Mouse (Mus musculus): ENCODE measurements at regions not wholly inside any gene's neighbourhood (a gene's known extent, or its start where the extent isn't known, plus 50 kb on each side); places are given as distances from the start of the nearest gene placed in this dataset.
"Not testable (repeated sequence)": the region's sequence is repeated elsewhere in the genome, so short reads cannot be mapped to it uniquely, and the experiment has no call there.

- DNase-seq (ENCODE audit: low spot score); H3K4me1 ChIP-seq; H3K27me3 ChIP-seq (replicated peaks; ENCODE audit: low read depth, poor library complexity, severe bottlenecking); H3K9me3 ChIP-seq; H3K4me3 ChIP-seq; H3K36me3 ChIP-seq (replicated peaks); H3K27ac ChIP-seq (replicated peaks): not testable (repeated sequence)
- 46% methylated on average over 3 of the region's 3 CpGs for WGBS
These were observed 476.1 kb upstream of the Olfr161 start for GRCm38 (mm10) chr16:3114473-3115335.

DNA sequence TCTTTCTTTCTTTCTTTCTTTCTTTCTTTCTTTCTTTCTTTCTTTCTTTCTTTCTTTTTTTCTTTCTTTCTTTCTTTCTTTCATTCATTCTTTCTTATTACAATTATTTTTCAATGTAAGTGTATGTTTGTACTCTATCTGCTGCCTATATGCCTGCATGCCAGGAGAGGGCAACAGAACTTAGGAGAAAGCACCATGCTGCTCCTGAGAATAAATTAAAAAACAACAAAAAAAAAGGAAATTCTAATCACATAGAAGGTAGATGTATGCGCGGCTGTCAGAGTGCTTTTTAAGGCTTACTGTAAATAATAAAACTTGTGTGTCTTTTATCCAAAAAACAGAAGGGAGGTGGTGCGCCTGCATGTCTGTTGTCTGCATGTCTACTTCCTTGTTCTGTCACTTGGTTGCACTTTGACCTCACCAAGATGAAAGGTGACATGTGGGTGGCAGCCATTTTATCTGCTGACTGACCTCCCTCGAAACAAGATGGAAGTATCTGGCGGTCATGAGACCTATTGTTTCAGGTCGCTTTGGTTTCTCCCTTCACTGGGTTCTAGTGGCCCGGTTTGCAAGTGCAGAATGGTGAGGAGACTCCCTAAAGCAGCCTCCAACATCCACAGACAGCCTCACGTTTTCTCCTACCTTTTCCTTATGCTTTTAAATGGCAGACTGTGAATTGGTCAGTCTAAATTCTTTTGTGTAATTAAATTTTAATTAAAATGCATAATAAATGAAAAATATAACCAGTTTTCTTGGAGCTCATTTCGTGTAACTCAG lies 475.3 kb upstream of the Olfr161 start:
- H3K27ac ChIP-seq (replicated peaks); H3K36me3 ChIP-seq (replicated peaks); H3K9me3 ChIP-seq; H3K4me1 ChIP-seq; DNase-seq (ENCODE audit: low spot score); H3K27me3 ChIP-seq (replicated peaks; ENCODE audit: low read depth, poor library complexity, severe bottlenecking); H3K4me3 ChIP-seq: not testable (repeated sequence)
- WGBS = 81% methylated on average over 9 of the region's 9 CpGs

DNA sequence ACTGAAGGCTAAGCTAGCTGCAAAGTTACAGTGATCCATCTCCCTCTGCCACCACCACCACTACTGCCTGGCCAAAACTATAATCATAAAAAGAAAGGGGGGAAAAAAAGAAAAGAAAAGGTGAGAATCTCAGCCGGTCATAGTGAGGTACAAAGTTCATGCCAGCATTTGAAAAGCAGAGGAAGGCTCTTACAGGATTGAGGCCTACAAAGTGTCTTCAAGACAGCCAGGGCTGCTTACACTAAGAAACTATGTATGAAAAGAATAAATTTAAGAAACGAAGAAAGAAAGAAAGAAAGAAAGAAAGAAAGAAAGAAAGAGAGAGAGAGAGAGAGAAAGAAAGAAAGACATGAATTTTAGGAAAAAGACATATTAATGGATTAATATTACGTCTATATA lies 474.7 kb upstream of the Olfr161 start:
- H3K36me3 ChIP-seq (replicated peaks); H3K4me3 ChIP-seq; DNase-seq (ENCODE audit: low spot score); H3K27ac ChIP-seq (replicated peaks); H3K9me3 ChIP-seq; H3K27me3 ChIP-seq (replicated peaks; ENCODE audit: low read depth, poor library complexity, severe bottlenecking); H3K4me1 ChIP-seq: not testable (repeated sequence)
- 83% methylated on average over 2 of the region's 3 CpGs for WGBS

- H3K9me3 ChIP-seq; H3K4me1 ChIP-seq; H3K4me3 ChIP-seq; H3K27ac ChIP-seq (replicated peaks); DNase-seq (ENCODE audit: low spot score); H3K27me3 ChIP-seq (replicated peaks; ENCODE audit: low read depth, poor library complexity, severe bottlenecking); H3K36me3 ChIP-seq (replicated peaks): not testable (repeated sequence)
These were observed 469.6 kb upstream of the Olfr161 start for GRCm38 (mm10) chr16:3121216-3121615.

DNA sequence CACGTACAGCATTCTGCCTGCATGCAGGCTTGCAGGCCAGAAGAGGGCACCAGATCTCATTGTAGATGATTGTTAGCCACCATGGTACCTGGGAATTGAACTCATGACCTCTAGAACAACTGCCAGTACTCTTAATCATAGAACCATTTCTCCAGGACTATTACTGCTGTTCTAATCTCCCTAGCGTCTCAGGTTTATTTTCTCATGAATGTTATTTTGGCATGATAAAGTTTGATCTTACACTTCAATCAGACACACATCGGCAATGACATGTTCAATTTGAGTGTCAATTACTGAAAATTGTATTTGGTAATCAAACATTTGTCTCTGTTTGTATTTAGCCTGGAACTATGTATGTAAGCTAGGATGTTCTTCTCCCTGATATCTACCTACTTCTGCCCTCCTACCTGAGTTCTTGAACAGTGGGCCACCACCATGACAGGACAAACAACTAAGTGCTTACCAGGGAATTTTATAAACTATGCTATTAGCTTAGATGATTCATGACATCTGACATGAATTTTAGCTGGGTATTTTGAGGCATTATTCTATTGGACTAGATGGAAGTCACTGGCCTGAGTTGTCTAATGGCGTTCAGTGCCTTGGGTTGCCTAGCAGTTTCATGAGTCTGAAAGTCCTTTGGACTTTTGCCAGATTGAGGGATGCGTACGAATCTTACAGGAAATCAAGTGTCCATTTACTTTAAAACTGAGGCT lies 468.5 kb upstream of the Olfr161 start:
- not testable (repeated sequence) for H3K27me3 ChIP-seq (replicated peaks; ENCODE audit: low read depth, poor library complexity, severe bottlenecking); H3K36me3 ChIP-seq (replicated peaks); H3K4me3 ChIP-seq; H3K4me1 ChIP-seq; H3K27ac ChIP-seq (replicated peaks); DNase-seq (ENCODE audit: low spot score); H3K9me3 ChIP-seq
- 55% methylated on average over 4 of the region's 6 CpGs for WGBS

- not testable (repeated sequence) for H3K4me1 ChIP-seq; H3K27ac ChIP-seq (replicated peaks); H3K9me3 ChIP-seq; H3K4me3 ChIP-seq; H3K36me3 ChIP-seq (replicated peaks); H3K27me3 ChIP-seq (replicated peaks; ENCODE audit: low read depth, poor library complexity, severe bottlenecking)
- 72% methylated on average over 8 of the region's 8 CpGs for WGBS
- peak; percentile 6 for DNase-seq (ENCODE audit: low spot score)
These were observed 467.9 kb upstream of the Olfr161 start for GRCm38 (mm10) chr16:3122861-3123477.

DNA sequence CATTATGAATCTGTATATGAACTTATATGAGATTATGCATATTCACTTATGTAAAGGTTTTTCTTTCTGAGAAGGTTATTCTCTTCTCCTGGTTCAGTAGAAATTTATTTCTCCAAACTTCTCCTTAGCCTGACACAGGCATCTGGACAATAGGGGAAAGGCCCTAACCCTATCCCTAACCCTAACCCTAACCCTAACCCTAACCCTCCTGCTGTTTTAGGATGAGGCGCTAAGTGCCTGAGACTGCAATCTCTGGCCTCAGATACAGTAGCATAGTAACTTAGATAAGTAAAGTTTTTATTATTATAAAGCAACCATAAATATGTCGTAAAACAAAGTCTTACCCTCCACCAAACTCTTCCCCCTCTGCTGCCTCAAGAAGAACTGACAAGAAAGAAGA lies 463.5 kb upstream of the Olfr161 start:
- H3K27me3 ChIP-seq (replicated peaks; ENCODE audit: low read depth, poor library complexity, severe bottlenecking); DNase-seq (ENCODE audit: low spot score); H3K36me3 ChIP-seq (replicated peaks); H3K27ac ChIP-seq (replicated peaks); H3K4me1 ChIP-seq; H3K4me3 ChIP-seq: not testable (repeated sequence)
- WGBS = 47% methylated on average over 2 of the region's 2 CpGs
- H3K9me3 ChIP-seq = peaks cover 11% of the 10 kb centered on the region

Measured in embryonic facial prominence, embryonic 10.5 days (tissue).